Mouse (Mus musculus) hindbrain, embryonic 14.5 days (tissue): Measurements from ENCODE around the gene Ipo9. TPM values are rescaled to one million over a fixed set of nuclear protein-coding genes. Genes with fewer than 3 reads are reported as not detected.

Experiments
- ATAC-seq: fragments of 200-750 bp; cut with Nextera tagmentation; 2 replicates; pipeline ENCODE4 v1.8.0; 2017; ENCODE audit warnings: moderate number of reproducible peaks, mild to moderate bottlenecking, moderate TSS enrichment, moderate library complexity; ENCODE audit not compliant: low FRiP score
- DNase-seq: peaks from one replicate; pipeline ENCODE4 v3.0.0-alpha.2; 2015; ENCODE audit warnings: low spot score
- H3K27ac ChIP-seq: fragments of 300-500 bp; sonication (generic); 2 replicates; pipeline ENCODE4 v1.5.1; 2014; ENCODE audit warnings: mild to moderate bottlenecking, moderate library complexity
- H3K27me3 ChIP-seq: fragments of 300-500 bp; sonication (generic); 2 replicates; pipeline ENCODE4 v1.6.1; 2014; ENCODE audit warnings: mild to moderate bottlenecking, low read length, mixed read lengths; ENCODE audit not compliant: control insufficient read depth, insufficient read depth
- H3K36me3 ChIP-seq: fragments of 300-500 bp; sonication (generic); replicated peaks from 2 replicates; pipeline ENCODE4 v1.6.1; 2014; ENCODE audit not compliant: control insufficient read depth, insufficient read depth
- H3K4me1 ChIP-seq: fragments of 300-500 bp; sonication (generic); replicated peaks from 2 replicates; pipeline ENCODE4 v1.6.1; 2014; ENCODE audit warnings: antibody characterized with exemption, low read length, mixed read lengths; ENCODE audit not compliant: control insufficient read depth, insufficient read depth
- H3K4me2 ChIP-seq: fragments of 300-500 bp; sonication (generic); replicated peaks from 2 replicates; pipeline ENCODE4 v1.6.1; 2014; ENCODE audit warnings: mild to moderate bottlenecking, moderate library complexity
- H3K4me3 ChIP-seq: fragments of 300-500 bp; sonication (generic); replicated peaks from 2 replicates; pipeline ENCODE4 v1.5.1; 2014; ENCODE audit warnings: mild to moderate bottlenecking, low read length
- H3K9ac ChIP-seq: fragments of 300-500 bp; sonication (generic); 2 replicates; pipeline ENCODE4 v1.6.1; 2014
- H3K9me3 ChIP-seq: fragments of 300-500 bp; sonication (generic); 2 replicates; pipeline ENCODE4 v1.6.1; 2016; ENCODE audit warnings: low read length; ENCODE audit not compliant: control insufficient read depth
- WGBS: fragments of 180-500 bp; shearing (Covaris S2); extraction: QIAGEN DNeasy Blood & Tissue Kit; methylation state at CpG from one replicate; pipeline ENCODE4 v1.1.7; 2014; 5-methylcytosine and 5-hydroxymethylcytosine counted together
- polyA plus RNA-seq: library from polyadenylated mRNA; unstranded; fragments of >200 nt; fragmentation: Nextera tagmentation; extraction: Ambion mirVana; gene quantifications from 2 replicates; pipeline ENCODE4 v1.2.1, GENCODE M21; 2014

The Ipo9 gene
- polyA plus RNA-seq, 1 experiment from 2014 or later: 115 TPM

DNA sequence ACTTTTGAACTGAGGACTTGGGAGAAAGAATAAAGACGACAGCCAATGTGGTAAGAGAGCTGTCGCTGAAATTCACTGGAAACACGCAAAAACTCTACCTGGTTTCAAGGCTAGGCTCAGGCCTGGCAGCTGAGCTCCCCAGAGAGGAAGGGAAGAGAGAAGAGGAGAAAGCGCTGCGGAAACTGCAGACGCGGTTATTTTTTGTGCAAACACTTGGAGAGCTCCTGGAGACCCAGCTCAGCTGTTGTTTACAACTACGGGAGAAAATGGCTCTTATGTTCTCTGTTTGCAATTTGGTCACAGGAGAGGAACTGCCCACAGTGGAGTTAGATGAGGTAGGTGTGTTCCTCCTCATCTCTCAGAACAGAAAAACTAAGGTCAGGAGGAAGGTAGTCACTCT, 32.4 kb upstream of the Ipo9 start:
- no peak for DNase-seq
- H3K4me2 ChIP-seq: no peak overlapping the region
- H3K9me3 ChIP-seq: no peaks in the 10 kb centered on the region
- WGBS: 79% methylated on average over 8 of the region's 8 CpGs
- no peak overlapping the region for H3K9ac ChIP-seq
- no peak overlapping the region for H3K4me3 ChIP-seq
- H3K4me1 ChIP-seq: no peaks in the 10 kb centered on the region
- ATAC-seq: no peak
- no peaks in the 10 kb centered on the region for H3K27me3 ChIP-seq
- H3K36me3 ChIP-seq: peaks cover 92% of the 10 kb centered on the region
- H3K27ac ChIP-seq: no peak overlapping the region

DNA sequence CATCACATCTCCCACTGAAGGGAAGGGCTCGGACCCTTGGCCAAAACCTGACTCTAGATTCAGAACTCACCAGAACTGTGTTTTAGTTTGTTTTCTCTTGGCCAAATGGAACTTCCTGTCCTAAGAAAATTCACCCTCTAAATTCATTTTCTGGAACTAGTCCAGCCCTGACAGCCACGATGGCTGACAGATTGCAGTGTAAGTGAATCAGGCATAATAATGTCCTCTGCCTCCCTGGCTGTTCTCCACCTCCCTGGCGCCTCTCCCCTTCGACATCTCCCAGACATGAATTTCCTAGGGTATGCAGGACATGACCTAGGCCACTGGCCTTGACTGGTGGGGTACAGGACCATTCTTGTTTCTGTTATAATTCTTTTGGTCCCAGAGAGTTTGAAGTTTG, 32.0 kb upstream of the Ipo9 start:
- Histone ChIP-seq H3K4me3 (no peak overlapping the region), H3K4me2 (no peak overlapping the region), H3K27me3 (no peaks in the 10 kb centered on the region), H3K36me3 (peaks cover 92% of the 10 kb centered on the region), H3K9ac (no peak overlapping the region), H3K9me3 (no peaks in the 10 kb centered on the region), H3K4me1 (no peaks in the 10 kb centered on the region), H3K27ac (no peak overlapping the region)
- DNase-seq: no peak
- 69% methylated on average over 4 of the region's 4 CpGs for WGBS
- no peak for ATAC-seq

DNA sequence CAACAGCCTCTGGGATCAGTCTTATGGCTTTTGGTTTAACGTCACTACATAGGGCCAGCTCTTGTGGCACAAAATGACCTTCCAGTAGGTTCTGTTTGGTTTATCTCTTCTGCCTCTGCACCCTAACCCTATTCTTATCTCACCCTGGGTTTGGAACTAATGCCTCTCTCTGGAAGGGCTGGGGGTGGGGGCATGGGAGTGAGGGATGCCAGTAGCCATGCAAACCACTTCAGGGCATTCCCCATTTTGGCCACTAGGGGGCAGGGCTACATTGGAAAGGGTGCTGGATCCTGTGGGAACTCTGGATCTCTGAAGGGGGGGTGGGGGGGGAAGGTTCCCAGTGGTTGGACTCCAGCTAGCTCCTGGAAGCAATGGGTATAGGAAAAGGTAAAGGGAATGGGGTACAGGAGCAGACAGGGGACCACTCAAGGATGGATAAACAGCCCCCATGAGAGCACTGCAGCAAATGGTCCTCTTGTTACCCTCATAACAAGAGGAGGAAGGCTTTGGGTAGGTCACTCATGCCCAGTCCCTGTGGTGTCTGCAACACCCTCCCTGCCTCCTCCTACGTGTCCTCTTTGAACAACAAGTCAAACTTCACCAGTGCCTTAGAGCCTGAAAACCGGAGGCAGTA, 30.9 kb upstream of the Ipo9 start:
- peak; percentile 80 for DNase-seq
- 68% methylated on average over 3 of the region's 3 CpGs for WGBS
- Histone ChIP-seq H3K4me2 (no peak overlapping the region), H3K36me3 (peaks cover 92% of the 10 kb centered on the region), H3K4me1 (no peaks in the 10 kb centered on the region), H3K27ac (no peak overlapping the region), H3K9ac (no peak overlapping the region), H3K4me3 (no peak overlapping the region), H3K9me3 (no peaks in the 10 kb centered on the region), H3K27me3 (no peaks in the 10 kb centered on the region)
- no peak for ATAC-seq

DNA sequence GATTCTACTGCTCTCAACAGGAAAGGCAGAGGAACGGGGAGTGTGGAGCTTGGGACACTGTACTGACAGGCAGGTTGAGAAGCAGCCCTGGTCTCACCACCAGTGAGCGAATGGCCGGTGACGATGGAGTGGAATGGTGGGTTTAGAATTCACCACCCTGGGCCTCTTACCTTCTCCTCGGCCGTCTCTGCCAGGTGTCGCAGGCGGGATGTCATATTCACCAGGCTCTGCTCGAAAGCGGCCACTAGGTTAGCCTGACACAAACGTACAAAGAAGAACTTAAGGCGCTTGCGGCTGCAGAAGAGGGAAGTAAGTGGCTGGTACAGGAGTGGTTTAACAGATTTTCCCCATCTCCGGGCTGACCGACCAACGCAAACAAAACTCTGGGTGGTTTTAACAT, 30.2 kb upstream of the Ipo9 start:
- no peak overlapping the region for H3K4me3 ChIP-seq
- no peak overlapping the region for H3K9ac ChIP-seq
- peaks cover 92% of the 10 kb centered on the region for H3K36me3 ChIP-seq
- H3K27ac ChIP-seq: no peak overlapping the region
- WGBS: 94% methylated on average over 16 of the region's 16 CpGs
- no peaks in the 10 kb centered on the region for H3K27me3 ChIP-seq
- DNase-seq (no peak), ATAC-seq (no peak)
- H3K4me2 ChIP-seq: no peak overlapping the region
- no peaks in the 10 kb centered on the region for H3K9me3 ChIP-seq
- no peaks in the 10 kb centered on the region for H3K4me1 ChIP-seq

DNA sequence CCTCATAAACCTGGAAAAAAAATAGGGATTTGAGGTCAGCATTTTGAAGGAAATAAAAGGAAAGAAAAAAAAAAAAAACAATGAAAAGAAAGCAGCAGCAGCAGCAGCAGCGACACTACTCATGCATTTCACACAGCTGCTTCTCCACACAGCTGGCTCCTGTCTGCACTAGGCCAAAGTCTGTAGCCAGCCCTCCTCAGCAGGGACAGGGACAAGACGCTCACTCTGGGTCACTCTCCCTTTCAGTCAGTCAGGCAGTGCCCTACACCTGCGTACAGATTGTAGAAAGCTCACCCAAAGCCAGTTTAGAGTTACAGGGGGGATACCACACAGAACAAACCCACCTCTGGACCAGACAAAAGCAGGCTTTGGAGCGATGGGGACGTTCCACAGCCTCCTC, 27.6 kb upstream of the Ipo9 start:
- Histone ChIP-seq H3K9me3 (no peaks in the 10 kb centered on the region), H3K4me1 (no peaks in the 10 kb centered on the region), H3K4me2 (no peak overlapping the region), H3K36me3 (peaks cover 92% of the 10 kb centered on the region), H3K4me3 (no peak overlapping the region), H3K27me3 (no peaks in the 10 kb centered on the region), H3K27ac (no peak overlapping the region), H3K9ac (no peak overlapping the region)
- 88% methylated on average over 5 of the region's 5 CpGs for WGBS
- DNase-seq (no peak), ATAC-seq (no peak)

DNA sequence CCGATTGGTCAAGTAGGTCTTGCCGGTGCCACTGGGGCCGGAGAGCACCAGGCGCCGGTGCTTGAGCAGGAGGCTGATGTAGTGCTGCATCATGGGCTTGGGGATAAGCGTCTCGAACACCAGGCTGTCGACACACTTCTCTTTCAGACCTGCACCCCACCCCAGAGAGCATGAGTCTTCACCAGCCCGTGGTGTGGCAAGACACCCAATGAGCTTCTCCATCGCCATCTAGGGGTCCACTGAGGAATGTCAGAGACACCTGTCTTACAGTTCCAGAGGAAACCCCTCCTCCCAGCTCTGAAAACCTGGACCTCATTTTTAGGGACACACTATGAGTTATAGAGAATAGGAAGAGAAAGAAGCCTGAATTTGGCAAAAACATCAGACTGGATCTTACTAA, 22.0 kb upstream of the Ipo9 start:
- ATAC-seq: no peak
- Histone ChIP-seq H3K36me3 (peaks cover 95% of the 10 kb centered on the region), H3K4me2 (no peak overlapping the region), H3K9me3 (no peaks in the 10 kb centered on the region), H3K4me3 (no peak overlapping the region), H3K4me1 (no peaks in the 10 kb centered on the region), H3K9ac (no peak overlapping the region), H3K27me3 (no peaks in the 10 kb centered on the region), H3K27ac (no peak overlapping the region)
- WGBS: 80% methylated on average over 10 of the region's 10 CpGs
- DNase-seq: peak; percentile 47

DNA sequence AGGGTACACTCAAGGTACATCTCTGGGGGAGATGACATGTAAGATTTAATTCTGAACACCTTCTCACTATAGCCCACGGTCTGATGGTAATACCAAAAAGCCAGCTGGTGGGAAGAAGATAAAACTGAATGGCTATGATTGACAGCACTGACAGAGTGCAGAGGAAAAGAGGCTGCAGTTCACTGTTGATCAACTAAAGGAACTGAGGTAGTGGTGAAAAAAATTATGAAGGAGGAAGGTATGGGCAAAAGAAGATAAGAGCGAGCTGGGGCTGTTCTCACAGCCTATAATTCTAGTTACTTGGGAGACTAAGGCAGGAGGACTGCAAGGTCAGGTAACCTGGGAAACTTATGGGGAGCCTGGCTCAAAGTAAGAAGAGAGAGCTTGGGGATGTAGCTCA, 21.1 kb upstream of the Ipo9 start:
- Histone ChIP-seq H3K4me2 (no peak overlapping the region), H3K4me3 (no peak overlapping the region), H3K9ac (no peak overlapping the region), H3K4me1 (no peaks in the 10 kb centered on the region), H3K9me3 (no peaks in the 10 kb centered on the region), H3K27me3 (no peaks in the 10 kb centered on the region), H3K36me3 (peaks cover 89% of the 10 kb centered on the region), H3K27ac (no peak overlapping the region)
- WGBS: 94% methylated on average over 2 of the region's 2 CpGs
- ATAC-seq (no peak), DNase-seq (no peak)

DNA sequence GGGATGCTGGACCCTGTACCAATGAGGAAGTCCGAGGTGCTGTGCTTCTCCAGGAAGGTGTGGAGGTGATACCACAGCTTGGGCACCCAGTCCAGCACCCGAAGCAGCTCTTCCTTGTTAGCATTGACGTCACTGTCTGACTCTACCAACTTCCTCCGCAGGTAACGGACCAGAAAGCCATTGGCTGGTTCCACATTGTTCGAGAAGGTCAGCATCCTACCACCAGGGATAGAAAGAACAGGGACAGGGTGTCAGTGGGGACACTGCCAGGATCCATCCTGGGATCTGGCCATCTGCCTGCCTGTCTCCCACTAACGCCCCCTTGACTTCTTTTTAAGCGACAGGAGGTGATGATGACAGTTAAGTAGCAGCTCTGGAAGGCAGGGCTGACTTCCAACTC, 19.6 kb upstream of the Ipo9 start:
- ATAC-seq: no peak
- WGBS: 95% methylated on average over 8 of the region's 8 CpGs
- Histone ChIP-seq H3K27me3 (no peaks in the 10 kb centered on the region), H3K4me3 (no peak overlapping the region), H3K4me2 (no peak overlapping the region), H3K9ac (no peak overlapping the region), H3K36me3 (peaks cover 84% of the 10 kb centered on the region), H3K9me3 (no peaks in the 10 kb centered on the region), H3K27ac (no peak overlapping the region), H3K4me1 (no peaks in the 10 kb centered on the region)
- DNase-seq: no peak

DNA sequence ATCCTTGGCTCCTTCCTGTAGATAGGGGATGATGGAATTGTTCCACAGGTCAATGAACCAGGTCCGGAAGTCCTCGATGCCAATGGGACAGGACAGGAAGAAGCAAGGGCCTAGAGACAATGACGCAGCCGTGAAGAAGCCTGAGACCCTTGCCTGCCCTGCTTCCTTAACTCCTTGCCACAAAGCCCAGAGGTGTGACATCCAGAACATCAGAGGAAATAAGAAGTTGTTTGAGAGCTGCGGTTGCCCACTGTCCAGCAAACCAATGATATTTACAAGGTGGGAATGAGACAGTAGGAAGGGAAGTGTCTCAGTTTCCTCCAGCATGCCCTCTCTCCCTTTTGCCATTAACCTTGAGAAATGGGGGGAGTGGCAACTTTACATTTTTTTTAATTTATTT, 18.6 kb upstream of the Ipo9 start:
- Histone ChIP-seq H3K9ac (no peak overlapping the region), H3K4me3 (no peak overlapping the region), H3K27ac (no peak overlapping the region), H3K27me3 (no peaks in the 10 kb centered on the region), H3K9me3 (no peaks in the 10 kb centered on the region), H3K36me3 (peaks cover 84% of the 10 kb centered on the region), H3K4me1 (no peaks in the 10 kb centered on the region), H3K4me2 (no peak overlapping the region)
- DNase-seq (no peak), ATAC-seq (no peak)
- 99% methylated on average over 5 of the region's 5 CpGs for WGBS

DNA sequence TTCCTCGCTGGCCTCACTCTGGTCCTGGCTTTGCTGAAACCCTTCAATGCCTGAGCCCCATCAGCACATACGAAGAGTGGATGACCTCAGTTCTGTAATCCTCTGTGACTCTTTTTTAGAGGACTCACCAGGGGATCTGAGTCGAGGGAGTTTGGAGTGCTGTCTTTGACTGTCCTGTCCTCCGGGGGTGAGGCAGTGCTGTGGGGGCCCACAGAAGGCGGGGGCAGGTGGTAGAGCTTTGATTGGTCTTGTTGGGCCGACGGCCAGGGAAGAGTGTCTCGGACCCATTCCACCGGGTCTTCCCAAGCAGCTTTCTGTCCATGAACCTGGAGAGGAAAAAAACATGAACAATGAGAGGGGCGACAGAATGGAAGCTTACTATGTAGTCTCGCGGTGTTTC, 13.2 kb upstream of the Ipo9 start:
- 94% methylated on average over 12 of the region's 12 CpGs for WGBS
- Histone ChIP-seq H3K4me1 (no peaks in the 10 kb centered on the region), H3K4me3 (no peak overlapping the region), H3K36me3 (peaks cover 84% of the 10 kb centered on the region), H3K27ac (no peak overlapping the region), H3K9me3 (no peaks in the 10 kb centered on the region), H3K4me2 (no peak overlapping the region), H3K9ac (no peak overlapping the region), H3K27me3 (no peaks in the 10 kb centered on the region)
- DNase-seq (no peak), ATAC-seq (no peak)
